Mouse (Mus musculus) adrenal gland, postnatal 36 days (tissue): ENCODE measurements around the gene Tmem156. TPM values are rescaled to one million over a fixed set of nuclear protein-coding genes. Genes with fewer than 3 reads are reported as not detected.

Source experiments
- total RNA-seq, 2 experiments: library from RNA; stranded (reverse); gene quantifications; 2 replicates each; pipeline ENCODE4 v1.2.3; 2021

The Tmem156 gene
- total RNA-seq, 2 experiments from 2014 or later, result not detected

Other genes with a start within 250 kb of the Tmem156 start
- 1 to 10 TPM in 1 of 2 experiments, under 1 TPM in 1; 0.79 to 1.8 TPM for gene Tlr1, start 158.6 kb downstream of the Tmem156 start, total RNA-seq
- 1 to 10 TPM; 1.4 to 1.8 TPM for gene Tlr6, start 132.0 kb downstream of the Tmem156 start, total RNA-seq
- gene Fam114a1, start 122.1 kb downstream of the Tmem156 start, total RNA-seq, result 10 to 100 TPM; 23.9 to 25.0 TPM
- 10 to 100 TPM; 53.1 to 67.7 TPM for gene Klhl5, start 15.4 kb upstream of the Tmem156 start, total RNA-seq
- 1 to 10 TPM; 8.5 to 10.0 TPM for gene Wdr19, start 107.6 kb upstream of the Tmem156 start, total RNA-seq
- gene Rfc1, start 243.5 kb upstream of the Tmem156 start, total RNA-seq, result 10 to 100 TPM; 42.2 to 51.1 TPM